Mouse (Mus musculus) G1E (cell line): ENCODE results near the gene Dnaaf1.

Experiments used
- CTCF ChIP-seq: IDR thresholded peaks from 2 replicates; pipeline ENCODE4 v1.5.1; 2012; ENCODE audit warnings: low read depth, low read length, inconsistent platforms, mixed read lengths
- GATA1 ChIP-seq: IDR thresholded peaks from 2 replicates; pipeline ENCODE4 v1.6.1; 2012; ENCODE audit warnings: borderline replicate concordance, low read length, inconsistent platforms, mixed read lengths

GRCm38 (mm10) chr8:119574437-119575365, at the start of gene Dnaaf1, which contains the start of gene Hsdl1:
- TF ChIP-seq CTCF, result no peak
- no peak for TF ChIP-seq GATA1
